Mouse (Mus musculus) liver, embryonic 14.5 days (tissue): Measurements from ENCODE around the gene Gm5152. TPM values are rescaled to one million over a fixed set of nuclear protein-coding genes. Genes with fewer than 3 reads are reported as not detected.

Experiments
- ATAC-seq: fragments of 200-750 bp; cut with Nextera tagmentation; 2 replicates; pipeline ENCODE4 v1.8.0; 2017; ENCODE audit warnings: moderate number of reproducible peaks, mild to moderate bottlenecking, moderate library complexity; ENCODE audit not compliant: insufficient read depth
- DNase-seq, 3 experiments: peaks; one replicate each; pipeline ENCODE4 v3.0.0-alpha.2; 2012 to 2013; ENCODE audit warnings: low read depth in 3 of 3, low spot score in 3 of 3
- H3K27ac ChIP-seq: fragments of 300-500 bp; sonication (generic); 2 replicates; pipeline ENCODE4 v1.5.1; 2014; ENCODE audit warnings: moderate library complexity, mild to moderate bottlenecking, control low read depth, inconsistent platforms
- H3K27me3 ChIP-seq: fragments of 300-500 bp; sonication (generic); 2 replicates; pipeline ENCODE4 v1.6.1; 2014; ENCODE audit warnings: mild to moderate bottlenecking, low read length, moderate library complexity; ENCODE audit not compliant: control insufficient read depth, insufficient read depth
- H3K36me3 ChIP-seq: fragments of 300-500 bp; sonication (generic); replicated peaks from 2 replicates; pipeline ENCODE4 v1.6.1; 2014; ENCODE audit warnings: low read depth; ENCODE audit not compliant: control insufficient read depth, insufficient read depth
- H3K4me1 ChIP-seq, 2 experiments: fragments of 200-500 bp in 1 of 2; fragments of 300-500 bp in 1 of 2; sonication (generic) in 1 of 2; replicated peaks; 2 replicates each; pipeline ENCODE4 v1.6.1; 2012 to 2014; ENCODE audit warnings: antibody characterized with exemption in 1 of 2, inconsistent platforms in 1 of 2, low read length in 1 of 2; ENCODE audit not compliant: control insufficient read depth in 2 of 2, insufficient read depth in 2 of 2
- H3K4me2 ChIP-seq: fragments of 300-500 bp; sonication (generic); 2 replicates; pipeline ENCODE4 v1.6.1; 2014; ENCODE audit warnings: low read depth, mild to moderate bottlenecking, control low read depth, moderate library complexity
- H3K4me3 ChIP-seq, 2 experiments: fragments of 200-500 bp in 1 of 2; fragments of 300-500 bp in 1 of 2; sonication (generic) in 1 of 2; 2 replicates each; pipeline ENCODE4 v1.5.1; 2012 to 2014; ENCODE audit warnings: low read depth in 2 of 2, low read length in 2 of 2, mild to moderate bottlenecking in 2 of 2, control low read depth in 1 of 2, inconsistent platforms in 1 of 2, moderate library complexity in 1 of 2; ENCODE audit not compliant: insufficient read depth in 1 of 2
- H3K9ac ChIP-seq: fragments of 300-500 bp; sonication (generic); replicated peaks from 2 replicates; pipeline ENCODE4 v1.6.1; 2014; ENCODE audit warnings: mild to moderate bottlenecking, control low read depth, moderate library complexity
- H3K9me3 ChIP-seq: fragments of 300-500 bp; sonication (generic); 2 replicates; pipeline ENCODE4 v1.6.1; 2016; ENCODE audit warnings: low read length, mixed read lengths; ENCODE audit not compliant: control insufficient read depth
- CTCF ChIP-seq: IDR thresholded peaks from 2 replicates; pipeline ENCODE4 v1.5.1; 2016; ENCODE audit warnings: antibody characterized with exemption, low read depth, control low read depth
- EP300 ChIP-seq: IDR thresholded peaks from 2 replicates; pipeline ENCODE4 v1.6.1; 2016; ENCODE audit warnings: antibody characterized with exemption, low read depth
- WGBS: fragments of 180-500 bp; shearing (Covaris S2); extraction: QIAGEN DNeasy Blood & Tissue Kit; methylation state at CpG from one replicate; pipeline ENCODE4 v1.1.7; 2014; ENCODE audit not compliant: insufficient replicate concordance; 5-methylcytosine and 5-hydroxymethylcytosine counted together
- polyA plus RNA-seq, 2 experiments: library from polyadenylated mRNA; depleted of rRNA in 1 of 2; stranded (reverse) in 1 of 2; unstranded in 1 of 2; fragments of >200 nt; fragmentation: Nextera tagmentation in 1 of 2; extraction: Ambion mirVana in 1 of 2; gene quantifications; 2 replicates each; pipeline versions ENCODE4 v1.2.1 to v1.2.3; 2012 to 2014

Gm5152 gene
- polyA plus RNA-seq, 2 experiments: not detected

GRCm38 (mm10) chr5:10196880-10197279 lies 49.4 kb downstream of the Gm5152 start:
- WGBS: 48% methylated on average over 1 of the region's 1 CpGs
- Histone ChIP-seq H3K27ac (no peak overlapping the region), H3K9me3 (no peaks in the 10 kb centered on the region), H3K4me3 (no peak overlapping the region), H3K36me3 (no peaks in the 10 kb centered on the region), H3K4me2 (no peak overlapping the region), H3K27me3 (no peaks in the 10 kb centered on the region), H3K4me1 (no peaks in the 10 kb centered on the region), H3K9ac (no peak overlapping the region)
- DNase-seq: no peak
- no peak for ATAC-seq
- TF ChIP-seq EP300 (no peak), CTCF (no peak)
